In the genomic region with DNA sequence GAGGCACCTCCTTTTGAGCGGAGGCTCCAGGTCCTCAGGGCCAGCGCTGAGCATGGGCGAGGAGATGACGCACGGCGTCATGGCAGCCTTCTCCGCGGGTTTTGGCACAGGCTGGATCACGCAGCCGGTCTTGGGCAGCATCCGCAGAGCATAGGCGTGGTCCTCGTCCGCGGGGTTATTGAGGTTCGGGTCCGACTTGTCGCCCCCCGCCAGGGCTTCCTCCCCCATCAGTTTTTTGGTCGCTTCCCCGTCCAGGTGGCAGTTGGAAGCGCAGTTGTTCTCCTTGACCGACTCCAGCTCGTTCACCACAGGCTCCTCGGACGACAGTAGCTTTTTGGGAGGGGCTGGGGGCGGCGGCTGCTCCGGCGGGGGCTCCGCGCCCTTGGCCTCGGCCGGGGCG, we compare ENCODE assay signal across 8 mouse cellular contexts.
DNase-seq lines count a peak whose midpoint lies in the region; ATAC-seq and TF ChIP-seq lines count a peak whose summit lies in the region.

No protein-coding gene starts in this region.

- H3K27ac ChIP-seq in kidney, postnatal 0 days = no peak overlapping the region
- no peak overlapping the region for H3K27ac ChIP-seq in midbrain, embryonic 12.5 days (replicated peaks)

- peak; percentile 7; the same call in 1 of the 2 replicates for ATAC-seq in kidney, postnatal 0 days (replicated peaks; ENCODE audit: low FRiP score, low read depth)
- ATAC-seq in granulocyte monocyte progenitor cell, adult 5-6 weeks (replicated peaks; ENCODE audit: poor library complexity, severe bottlenecking) = peak; percentile 27; the same call in 1 of the 2 replicates
- ATAC-seq in midbrain, embryonic 12.5 days (ENCODE audit: low FRiP score, low read depth) = 0 out of 2 replicates have a peak, but pooled peaks have one; percentile 24

- 9% methylated on average over 34 of the region's 35 CpGs for WGBS in kidney, postnatal 0 days
- WGBS in midbrain, embryonic 12.5 days = 4% methylated on average over 35 of the region's 35 CpGs

- peak overlapping the region; percentile 98 for H3K4me2 ChIP-seq in kidney, postnatal 0 days (ENCODE audit: low read length)
- peak overlapping the region; percentile 99 for H3K4me2 ChIP-seq in midbrain, embryonic 12.5 days (replicated peaks)

- H3K27me3 ChIP-seq in kidney, postnatal 0 days (ENCODE audit: insufficient read depth, low read length) = peaks cover 18% of the 10 kb centered on the region
- H3K27me3 ChIP-seq in midbrain, embryonic 12.5 days = peaks cover 51% of the 10 kb centered on the region

- H3K4me3 ChIP-seq in kidney, postnatal 0 days (replicated peaks; ENCODE audit: low read depth, low read length) = peak overlapping the region; percentile 50
- H3K4me3 ChIP-seq in midbrain, embryonic 12.5 days = peak overlapping the region; percentile 55

- no peaks in the 10 kb centered on the region for H3K36me3 ChIP-seq in kidney, postnatal 0 days (ENCODE audit: insufficient read depth, low read length)
- no peaks in the 10 kb centered on the region for H3K36me3 ChIP-seq in midbrain, embryonic 12.5 days

- no peak for DNase-seq in kidney, postnatal 0 days (ENCODE audit: low spot score)
- no peak for DNase-seq in kidney, adult 18-20 months
- peak; percentile 68 to 73 for DNase-seq in cerebellum, adult 18-20 months
- DNase-seq in embryo, embryonic 10.5 days (ENCODE audit: low spot score) = no peak
- no peak for DNase-seq in gastrocnemius, adult 18-20 months (ENCODE audit: low spot score)
- DNase-seq in kidney, postnatal 25 days = no peak

- peaks cover 10% of the 10 kb centered on the region; the same call in 1 of the 2 replicates for H3K4me1 ChIP-seq in kidney, postnatal 0 days (replicated peaks; ENCODE audit: insufficient read depth, low read length)
- H3K4me1 ChIP-seq in midbrain, embryonic 12.5 days = peaks cover 19% of the 10 kb centered on the region

- no peak for TF ChIP-seq CTCF in kidney, postnatal 0 days (IDR thresholded peaks at IDR 0.05; ENCODE audit: low read depth)

- no peaks in the 10 kb centered on the region for H3K9me3 ChIP-seq in kidney, postnatal 0 days (replicated peaks; ENCODE audit: low read length)
- no peaks in the 10 kb centered on the region for H3K9me3 ChIP-seq in midbrain, embryonic 12.5 days

- H3K9ac ChIP-seq in kidney, postnatal 0 days (ENCODE audit: low read depth, low read length) = peak overlapping the region; percentile 51
- peak overlapping the region; percentile 72 for H3K9ac ChIP-seq in midbrain, embryonic 12.5 days (replicated peaks)

Comparison
In these comparisons a context has a peak if more than half of its experiments do, and no peak if none do; other contexts are left out.
1. DNase-seq: peak in cerebellum, adult 18-20 months (2 of 2); none in kidney, postnatal 0 days (single experiment), kidney, adult 18-20 months (single experiment), embryo, embryonic 10.5 days (single experiment), gastrocnemius, adult 18-20 months (single experiment) and kidney, postnatal 25 days (0 of 2).
2. Peak in every context shown above with its lines, with median percentiles within 50 percentile points of each other: ATAC-seq.